Mouse (Mus musculus) stomach, postnatal 0 days (tissue): ENCODE measurements at regions not wholly inside any gene's neighbourhood (a gene's known extent, or its start where the extent isn't known, plus 50 kb on each side); places are given as distances from the start of the nearest gene placed in this dataset.

ENCODE experiments used
- CTCF ChIP-seq: IDR thresholded peaks from 2 replicates; pipeline ENCODE4 v1.5.1; 2016; ENCODE audit warnings: antibody characterized with exemption, low read depth, mild to moderate bottlenecking, moderate library complexity
- EP300 ChIP-seq: optimal IDR thresholded peaks from 2 replicates; pipeline ENCODE3; 2016; ENCODE audit warnings: antibody characterized with exemption

DNA sequence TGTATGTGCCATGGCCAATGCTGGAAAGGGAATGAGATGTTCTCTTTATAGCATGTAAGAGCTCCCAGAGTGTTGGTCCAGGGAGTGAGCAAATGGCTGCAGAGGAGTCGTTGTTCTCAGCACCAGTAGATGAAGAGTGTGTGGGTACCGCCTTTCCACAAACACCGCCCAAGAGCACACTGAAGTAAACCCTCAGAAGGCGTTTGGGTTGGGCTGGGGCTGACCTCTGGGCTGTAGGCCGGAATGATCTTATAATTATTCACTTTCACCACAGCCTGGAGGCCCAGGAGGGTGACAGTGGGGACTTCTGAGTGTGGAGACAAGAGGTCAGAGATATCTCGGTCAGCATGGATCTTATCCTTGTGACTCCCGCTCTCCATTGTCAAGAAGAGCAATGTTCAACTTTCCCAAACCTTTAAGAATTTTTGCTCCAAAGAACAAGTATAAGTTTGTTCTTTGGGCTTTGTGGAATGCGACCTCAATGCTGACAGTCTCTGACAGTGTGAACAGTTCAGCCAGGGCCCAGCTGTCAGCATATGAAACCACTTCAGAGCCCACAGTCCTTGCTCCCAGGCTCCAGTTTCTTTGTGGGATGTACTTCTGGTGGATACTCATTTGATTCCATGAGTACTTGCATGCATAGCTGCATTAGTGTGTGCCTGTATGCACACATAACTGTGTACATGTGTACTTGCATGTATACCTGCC, 53.0 kb upstream of the Irf2bp2 start:
- TF ChIP-seq EP300 (no peak), CTCF (no peak)
